Mouse (Mus musculus): ENCODE measurements around the gene Zfp276. TPM values are rescaled to one million over a fixed set of nuclear protein-coding genes. Genes with fewer than 3 reads are reported as not detected.

Zfp276 gene
- polyA plus RNA-seq, 1 experiment from 2014 or later = 26.5 TPM

GRCm38 (mm10) chr8:123308738-123309137, 54.7 kb downstream of the Zfp276 start:
- Histone ChIP-seq H3K4me3 (no peak overlapping the region), H3K27me3 (no peaks in the 10 kb centered on the region), H3K4me1 (no peaks in the 10 kb centered on the region), H3K4me2 (replicated peaks) (no peak overlapping the region), H3K36me3 (no peaks in the 10 kb centered on the region; the same call in 1 of the 2 replicates), H3K9ac (replicated peaks) (no peak overlapping the region), H3K27ac (replicated peaks) (no peak overlapping the region), H3K9me3 (no peaks in the 10 kb centered on the region)
- no peak for ATAC-seq (replicated peaks)
- WGBS = 67% methylated on average over 4 of the region's 4 CpGs

- Histone ChIP-seq H3K27ac (replicated peaks) (no peak overlapping the region), H3K4me3 (peak overlapping the region; percentile 50), H3K4me2 (replicated peaks) (peak overlapping the region; percentile 66), H3K9me3 (no peaks in the 10 kb centered on the region), H3K27me3 (no peaks in the 10 kb centered on the region), H3K9ac (replicated peaks) (peak overlapping the region; percentile 46), H3K4me1 (peaks cover 18% of the 10 kb centered on the region), H3K36me3 (no peaks in the 10 kb centered on the region)
- 8% methylated on average over 21 of the region's 21 CpGs for WGBS
- ATAC-seq (replicated peaks) = peak; percentile 73; the same call in 1 of the 2 replicates
Observed at GRCm38 (mm10) chr8:123317781-123318466, 63.9 kb downstream of the Zfp276 start.

GRCm38 (mm10) chr8:123318467-123318911, 64.5 kb downstream of the Zfp276 start, which contains the start of gene Fanca:
Gene Fanca, minus strand, starts transcription at chr8:123318576.
- no peaks in the 10 kb centered on the region for H3K27me3 ChIP-seq
- H3K9ac ChIP-seq (replicated peaks) = peak within 1 kb of the TSS; percentile 46
- peak; percentile 99 for ATAC-seq (replicated peaks)
- no peak within 1 kb of the TSS for H3K27ac ChIP-seq (replicated peaks)
- peak within 1 kb of the TSS; percentile 66 for H3K4me2 ChIP-seq (replicated peaks)
- peak within 1 kb of the TSS; percentile 50 for H3K4me3 ChIP-seq
- peaks cover 18% of the 10 kb centered on the region for H3K4me1 ChIP-seq
- H3K36me3 ChIP-seq = no peaks in the 10 kb centered on the region
- no peaks in the 10 kb centered on the region for H3K9me3 ChIP-seq
- WGBS = under 1% methylated on average over 24 of the region's 24 CpGs

Other genes with a start within 250 kb of the Zfp276 start
- gene Ankrd11, start 211.9 kb upstream of the Zfp276 start, polyA plus RNA-seq (2015; fragmentation: Nextera tagmentation; extraction: Ambion mirVana) = 53.3 and 76.2 TPM in 2 replicates
- gene Spg7, start 191.3 kb upstream of the Zfp276 start, polyA plus RNA-seq (2015; fragmentation: Nextera tagmentation; extraction: Ambion mirVana) = 47.0 and 47.2 TPM in 2 replicates
- gene Rpl13, start 151.8 kb upstream of the Zfp276 start, polyA plus RNA-seq (2015; fragmentation: Nextera tagmentation; extraction: Ambion mirVana) = 886 and 899 TPM in 2 replicates
- gene Cpne7, start 136.8 kb upstream of the Zfp276 start, polyA plus RNA-seq (2015; fragmentation: Nextera tagmentation; extraction: Ambion mirVana) = 2.5 and 3.2 TPM in 2 replicates
- gene Sult5a1, start 95.9 kb upstream of the Zfp276 start, polyA plus RNA-seq (2015; fragmentation: Nextera tagmentation; extraction: Ambion mirVana) = 0.69 and 1.0 TPM in 2 replicates
- gene Dpep1, start 68.0 kb upstream of the Zfp276 start, polyA plus RNA-seq (2015; fragmentation: Nextera tagmentation; extraction: Ambion mirVana) = 0.11 TPM in 1 of 2 replicates, not detected in the other
- 229 and 239 TPM in 2 replicates for gene Chmp1a, start 41.4 kb upstream of the Zfp276 start, polyA plus RNA-seq (2015; fragmentation: Nextera tagmentation; extraction: Ambion mirVana)
- gene Spata33, start 41.4 kb upstream of the Zfp276 start, polyA plus RNA-seq (2015; fragmentation: Nextera tagmentation; extraction: Ambion mirVana) = 5.0 and 5.1 TPM in 2 replicates
- gene Cdk10, start 29.4 kb upstream of the Zfp276 start, polyA plus RNA-seq (2015; fragmentation: Nextera tagmentation; extraction: Ambion mirVana) = 45.9 and 49.2 TPM in 2 replicates
- gene Spata2l, start 18.0 kb upstream of the Zfp276 start, polyA plus RNA-seq (2015; fragmentation: Nextera tagmentation; extraction: Ambion mirVana) = 4.0 and 4.8 TPM in 2 replicates
- 46.8 and 47.2 TPM in 2 replicates for gene Vps9d1, start 153 bp downstream of the Zfp276 start, polyA plus RNA-seq (2015; fragmentation: Nextera tagmentation; extraction: Ambion mirVana)
- 15.2 and 15.3 TPM in 2 replicates for gene Fanca, start 64.4 kb downstream of the Zfp276 start, polyA plus RNA-seq (2015; fragmentation: Nextera tagmentation; extraction: Ambion mirVana)
- gene Spire2, start 78.5 kb downstream of the Zfp276 start, polyA plus RNA-seq (2015; fragmentation: Nextera tagmentation; extraction: Ambion mirVana) = 32.9 and 33.0 TPM in 2 replicates
- gene Tcf25, start 119.6 kb downstream of the Zfp276 start, polyA plus RNA-seq (2015; fragmentation: Nextera tagmentation; extraction: Ambion mirVana) = 252 and 259 TPM in 2 replicates
- gene Mc1r, start 152.9 kb downstream of the Zfp276 start, polyA plus RNA-seq (2015; fragmentation: Nextera tagmentation; extraction: Ambion mirVana) = 0.15 and 0.23 TPM in 2 replicates
- gene Tubb3, start 157.2 kb downstream of the Zfp276 start, polyA plus RNA-seq (2015; fragmentation: Nextera tagmentation; extraction: Ambion mirVana) = 1,822 and 1,823 TPM in 2 replicates
- 43.3 and 46.3 TPM in 2 replicates for gene Def8, start 169.3 kb downstream of the Zfp276 start, polyA plus RNA-seq (2015; fragmentation: Nextera tagmentation; extraction: Ambion mirVana)
- 59.5 and 62.4 TPM in 2 replicates for gene Afg3l1, start 223.7 kb downstream of the Zfp276 start, polyA plus RNA-seq (2015; fragmentation: Nextera tagmentation; extraction: Ambion mirVana)

All from forebrain, embryonic 15.5 days (tissue).